Mouse (Mus musculus): ENCODE data around the gene Zfp846. TPM values are rescaled to one million over a fixed set of nuclear protein-coding genes. Genes with fewer than 3 reads are reported as not detected.

Gene Zfp846
- polyA plus RNA-seq, 1 experiment, result 1.7 TPM

- peak overlapping the region; percentile 64 for H3K4me3 ChIP-seq
- no peak overlapping the region for H3K4me2 ChIP-seq (ENCODE audit: low read depth)
- H3ac ChIP-seq (ENCODE audit: control insufficient read depth, insufficient read length), result no peak overlapping the region
- H3K79me2 ChIP-seq (ENCODE audit: control insufficient read depth, insufficient read depth), result peaks cover 64% of the 10 kb centered on the region
- TF ChIP-seq E2F4 (IDR thresholded peaks at IDR 0.05; ENCODE audit: insufficient read depth), result no peak
- H3K36me3 ChIP-seq (ENCODE audit: control insufficient read depth, insufficient read depth), result peaks cover 14% of the 10 kb centered on the region
- no peaks in the 10 kb centered on the region for H3K27me3 ChIP-seq (ENCODE audit: control insufficient read depth, insufficient read depth, insufficient read length)
Measured at GRCm38 (mm10) chr9:20653859-20654258, 72.8 kb downstream of the Zfp846 start.

Other genes starting within 250 kb of the Zfp846 start
- gene Olfr18, start 245.2 kb upstream of the Zfp846 start, polyA plus RNA-seq (2012; fragmentation: generic; extraction: Trizol), result not detected
- 18.4 TPM for gene Zfp560, start 196.1 kb upstream of the Zfp846 start, polyA plus RNA-seq (2012; fragmentation: generic; extraction: Trizol)
- gene Zfp26, start 121.1 kb upstream of the Zfp846 start, polyA plus RNA-seq (2012; fragmentation: generic; extraction: Trizol), result 2.0 TPM
- gene Zfp426, start 88.5 kb upstream of the Zfp846 start, polyA plus RNA-seq (2012; fragmentation: generic; extraction: Trizol), result 5.5 TPM
- 5.8 TPM for gene Zfp266, start 59.9 kb upstream of the Zfp846 start, polyA plus RNA-seq (2012; fragmentation: generic; extraction: Trizol)
- 762 TPM for gene Ubl5, start 61.6 kb downstream of the Zfp846 start, polyA plus RNA-seq (2012; fragmentation: generic; extraction: Trizol)
- 10.6 TPM for gene Fbxl12, start 63.5 kb downstream of the Zfp846 start, polyA plus RNA-seq (2012; fragmentation: generic; extraction: Trizol)
- gene Pin1, start 70.8 kb downstream of the Zfp846 start, polyA plus RNA-seq (2012; fragmentation: generic; extraction: Trizol), result 36.8 TPM
- 0.11 TPM for gene Olfm2, start 165.1 kb downstream of the Zfp846 start, polyA plus RNA-seq (2012; fragmentation: generic; extraction: Trizol)
- gene Col5a3, start 233.8 kb downstream of the Zfp846 start, polyA plus RNA-seq (2012; fragmentation: generic; extraction: Trizol), result 70.3 TPM
- gene Rdh8, start 237.2 kb downstream of the Zfp846 start, polyA plus RNA-seq (2012; fragmentation: generic; extraction: Trizol), result not detected